Mouse (Mus musculus) stomach, postnatal 0 days (tissue): Measurements from ENCODE around the gene Atxn7.
A peak's percentile ranks its signal among the peaks of the same experiment; 100 is the strongest.

ENCODE experiments used
- CTCF ChIP-seq: IDR thresholded peaks from 2 replicates; pipeline ENCODE4 v1.5.1; 2016; ENCODE audit warnings: antibody characterized with exemption, low read depth, mild to moderate bottlenecking, moderate library complexity
- EP300 ChIP-seq: optimal IDR thresholded peaks from 2 replicates; pipeline ENCODE3; 2016; ENCODE audit warnings: antibody characterized with exemption

DNA sequence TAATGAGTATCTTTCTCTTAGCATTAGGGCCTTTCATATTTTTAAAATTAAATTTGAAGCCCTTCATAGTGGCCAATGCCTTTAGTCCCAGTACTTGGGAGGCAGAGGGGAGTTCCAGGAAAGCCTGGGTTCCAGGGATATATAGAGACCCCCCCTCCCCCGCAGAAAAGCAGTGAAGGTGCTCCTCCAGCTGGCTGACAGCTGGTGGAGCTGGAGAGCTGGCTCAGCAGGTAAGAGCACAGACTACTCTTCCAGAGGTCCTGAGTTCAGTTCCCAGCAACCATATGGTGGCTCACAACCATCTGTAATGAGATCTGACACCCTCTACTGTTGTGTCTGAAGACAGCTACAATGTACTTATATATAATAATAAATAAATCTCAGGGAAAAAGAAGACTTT, 6.4 kb downstream of the Atxn7 start:
- peak; percentile 45 for TF ChIP-seq CTCF
- TF ChIP-seq EP300, result no peak
